Mouse (Mus musculus) forebrain, embryonic 13.5 days (tissue): ENCODE measurements at regions not wholly inside any gene's neighbourhood (a gene's known extent, or its start where the extent isn't known, plus 50 kb on each side); places are given as distances from the start of the nearest gene placed in this dataset.
A peak's percentile ranks its signal among the peaks of the same experiment; 100 is the strongest.

Experiments
- ATAC-seq: fragments of 200-750 bp; cut with Nextera tagmentation; 2 replicates; pipeline ENCODE4 v1.8.0; 2017
- H3K27ac ChIP-seq: fragments of 300-500 bp; sonication (generic); 2 replicates; pipeline ENCODE4 v1.5.1; 2015; ENCODE audit warnings: inconsistent platforms, mild to moderate bottlenecking, moderate library complexity
- H3K27me3 ChIP-seq: fragments of 300-500 bp; sonication (generic); 2 replicates; pipeline ENCODE4 v1.6.1; 2015; ENCODE audit warnings: mild to moderate bottlenecking, inconsistent platforms
- H3K36me3 ChIP-seq: fragments of 300-500 bp; sonication (generic); 2 replicates; pipeline ENCODE4 v1.6.1; 2015; ENCODE audit warnings: mild to moderate bottlenecking, inconsistent platforms; ENCODE audit not compliant: poor library complexity, severe bottlenecking
- H3K4me1 ChIP-seq: fragments of 300-500 bp; sonication (generic); 2 replicates; pipeline ENCODE4 v1.6.1; 2015; ENCODE audit warnings: inconsistent platforms
- H3K4me2 ChIP-seq: fragments of 300-500 bp; sonication (generic); 2 replicates; pipeline ENCODE4 v1.6.1; 2015; ENCODE audit warnings: inconsistent platforms, mild to moderate bottlenecking, moderate library complexity
- H3K4me3 ChIP-seq: fragments of 300-500 bp; sonication (generic); 2 replicates; pipeline ENCODE4 v1.5.1; 2015; ENCODE audit warnings: mild to moderate bottlenecking, inconsistent platforms
- H3K9ac ChIP-seq: fragments of 300-500 bp; sonication (generic); 2 replicates; pipeline ENCODE4 v1.6.1; 2015; ENCODE audit warnings: mild to moderate bottlenecking, inconsistent platforms
- H3K9me3 ChIP-seq: fragments of 300-500 bp; sonication (generic); replicated peaks from 2 replicates; pipeline ENCODE4 v1.6.1; 2016; ENCODE audit warnings: inconsistent platforms
- WGBS: fragments of 180-500 bp; shearing (Covaris S2); methylation state at CpG from one replicate; pipeline ENCODE4 v1.1.7; 2015; 5-methylcytosine and 5-hydroxymethylcytosine counted together

GRCm38 (mm10) chr16:21274012-21274528, 69.5 kb downstream of the Ephb3 start:
- H3K4me3 ChIP-seq: no peak overlapping the region
- no peak overlapping the region for H3K9ac ChIP-seq
- H3K36me3 ChIP-seq: no peaks in the 10 kb centered on the region
- peak overlapping the region; percentile 7; the same call in 1 of the 2 replicates for H3K4me2 ChIP-seq
- H3K27me3 ChIP-seq: no peaks in the 10 kb centered on the region
- no peaks in the 10 kb centered on the region; the same call in 1 of the 2 replicates for H3K9me3 ChIP-seq
- peak overlapping the region; percentile 74 for H3K27ac ChIP-seq
- WGBS: 0% methylated on average over 2 of the region's 2 CpGs
- H3K4me1 ChIP-seq: peaks cover 38% of the 10 kb centered on the region
- peak; percentile 82 for ATAC-seq

DNA sequence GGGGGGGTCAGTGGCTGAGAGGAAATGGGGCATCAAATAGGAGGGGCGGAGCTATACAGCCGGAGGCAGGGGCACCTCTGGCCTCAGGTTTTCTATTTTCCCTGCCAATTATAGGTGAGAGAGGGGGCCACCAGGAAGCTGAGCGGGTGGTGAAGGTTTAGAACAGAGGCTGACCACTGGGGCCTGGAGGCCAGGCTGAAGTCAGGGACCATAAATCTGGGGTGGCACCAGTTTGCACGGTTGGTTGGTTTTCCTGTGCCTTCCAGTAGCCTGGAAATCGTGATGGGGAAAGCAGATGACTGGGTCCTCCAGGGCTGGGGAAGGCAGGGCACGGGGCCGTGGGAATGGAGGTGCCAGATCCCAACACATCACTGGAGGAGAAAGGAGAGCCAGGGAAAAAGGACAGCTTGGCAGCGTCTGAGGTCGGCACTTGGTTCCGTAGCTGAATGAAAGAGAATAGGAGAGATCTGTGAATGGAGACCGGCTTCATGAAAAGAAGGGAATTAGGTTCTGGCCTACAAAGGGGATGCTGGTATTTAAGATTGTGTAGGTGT, 73.3 kb downstream of the Ephb3 start:
- no peak for ATAC-seq
- H3K9me3 ChIP-seq: no peaks in the 10 kb centered on the region; the same call in 1 of the 2 replicates
- 82% methylated on average over 11 of the region's 11 CpGs for WGBS
- peaks cover 19% of the 10 kb centered on the region; the same call in 1 of the 2 replicates for H3K27me3 ChIP-seq
- no peak overlapping the region for H3K27ac ChIP-seq
- no peak overlapping the region for H3K4me3 ChIP-seq
- no peak overlapping the region for H3K9ac ChIP-seq
- H3K36me3 ChIP-seq: no peaks in the 10 kb centered on the region
- H3K4me2 ChIP-seq: no peak overlapping the region
- H3K4me1 ChIP-seq: peaks cover 23% of the 10 kb centered on the region

DNA sequence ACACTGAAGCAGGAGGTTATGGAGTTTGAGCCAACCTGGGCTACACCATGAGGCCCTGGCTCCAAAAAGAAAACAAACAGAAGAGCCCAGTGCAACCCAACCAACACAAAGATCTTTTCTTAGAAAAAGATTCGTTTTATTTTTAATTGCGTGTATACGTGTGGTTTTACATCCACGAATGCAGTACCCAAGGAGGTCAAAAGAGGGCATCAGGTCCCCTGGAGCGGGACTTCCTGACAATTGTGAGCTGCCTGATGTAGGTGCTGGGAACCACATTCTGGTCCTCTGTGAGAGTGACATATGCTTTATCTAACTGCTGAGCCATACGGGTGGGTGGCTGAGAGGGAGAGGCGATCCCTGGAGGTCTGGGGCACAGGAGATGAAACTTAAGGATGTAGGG, 73.8 kb downstream of the Ephb3 start:
- H3K27ac ChIP-seq: no peak overlapping the region
- 96% methylated on average over 7 of the region's 7 CpGs for WGBS
- H3K27me3 ChIP-seq: peaks cover 24% of the 10 kb centered on the region
- no peak overlapping the region for H3K4me3 ChIP-seq
- H3K9ac ChIP-seq: no peak overlapping the region
- H3K4me2 ChIP-seq: no peak overlapping the region
- peaks cover 20% of the 10 kb centered on the region for H3K4me1 ChIP-seq
- no peaks in the 10 kb centered on the region; the same call in 1 of the 2 replicates for H3K9me3 ChIP-seq
- no peak for ATAC-seq
- H3K36me3 ChIP-seq: no peaks in the 10 kb centered on the region

DNA sequence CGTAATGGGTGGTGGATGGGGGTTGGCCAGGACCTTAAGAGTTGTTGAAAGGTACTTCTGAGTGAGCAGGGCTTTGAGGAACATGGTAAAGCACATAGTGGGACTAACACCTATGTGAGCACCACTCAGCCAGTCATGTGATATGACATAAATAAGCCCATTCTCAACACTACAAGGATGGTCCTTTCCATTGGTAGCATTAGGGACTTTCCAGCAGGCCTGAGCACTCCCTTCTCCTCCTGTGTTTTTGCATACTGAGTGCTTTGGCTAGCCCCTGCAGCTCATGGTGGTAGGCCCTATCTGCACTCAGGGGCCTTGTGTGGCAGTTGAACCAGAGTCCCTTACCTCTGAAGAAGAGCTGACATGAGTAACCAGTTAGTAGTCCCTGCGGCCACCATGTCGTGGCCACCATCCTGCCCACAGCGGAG, 75.7 kb downstream of the Ephb3 start:
- no peak for ATAC-seq
- Histone ChIP-seq H3K36me3 (no peaks in the 10 kb centered on the region), H3K4me1 (peaks cover 7% of the 10 kb centered on the region; the same call in 1 of the 2 replicates), H3K4me3 (no peak overlapping the region), H3K27me3 (peaks cover 27% of the 10 kb centered on the region), H3K9me3 (no peaks in the 10 kb centered on the region; the same call in 1 of the 2 replicates), H3K4me2 (no peak overlapping the region), H3K9ac (no peak overlapping the region), H3K27ac (no peak overlapping the region)
- 92% methylated on average over 4 of the region's 4 CpGs for whole genome bisulfite sequencing

- Histone ChIP-seq H3K27me3 (peaks cover 27% of the 10 kb centered on the region), H3K36me3 (no peaks in the 10 kb centered on the region), H3K4me1 (peaks cover 11% of the 10 kb centered on the region), H3K4me3 (no peak overlapping the region), H3K4me2 (no peak overlapping the region), H3K9me3 (no peaks in the 10 kb centered on the region), H3K27ac (no peak overlapping the region), H3K9ac (no peak overlapping the region)
- ATAC-seq: peak; percentile 41; the same call in 1 of the 2 replicates
- WGBS: 17% methylated on average over 12 of the region's 20 CpGs
Observed at GRCm38 (mm10) chr16:21281958-21282730, 77.6 kb downstream of the Ephb3 start.

GRCm38 (mm10) chr16:21286099-21286498, 81.5 kb downstream of the Ephb3 start:
- H3K9me3 ChIP-seq: no peaks in the 10 kb centered on the region; the same call in 1 of the 2 replicates
- WGBS: 45% methylated on average over 4 of the region's 4 CpGs
- H3K27me3 ChIP-seq: peaks cover 19% of the 10 kb centered on the region
- no peak overlapping the region for H3K27ac ChIP-seq
- ATAC-seq: no peak
- H3K9ac ChIP-seq: no peak overlapping the region
- no peak overlapping the region for H3K4me2 ChIP-seq
- H3K4me3 ChIP-seq: no peak overlapping the region
- H3K4me1 ChIP-seq: peaks cover 11% of the 10 kb centered on the region
- no peaks in the 10 kb centered on the region for H3K36me3 ChIP-seq

- Histone ChIP-seq H3K4me1 (peaks cover 7% of the 10 kb centered on the region), H3K27ac (no peak overlapping the region), H3K36me3 (no peaks in the 10 kb centered on the region), H3K4me2 (no peak overlapping the region), H3K27me3 (0 out of 2 replicates have a peak, but pooled peaks cover 4% of the 10 kb centered on the region), H3K9me3 (no peaks in the 10 kb centered on the region; the same call in 1 of the 2 replicates), H3K9ac (no peak overlapping the region), H3K4me3 (no peak overlapping the region)
- 77% methylated on average over 7 of the region's 7 CpGs for WGBS
- ATAC-seq: 0 out of 2 replicates have a peak, but pooled peaks have one; percentile 25
Observed at GRCm38 (mm10) chr16:21289528-21289927, 85.0 kb downstream of the Ephb3 start.

- WGBS: 32% methylated on average over 11 of the region's 11 CpGs
- no peaks in the 10 kb centered on the region for H3K36me3 ChIP-seq
Observed at GRCm38 (mm10) chr16:21293010-21293409, 88.5 kb downstream of the Ephb3 start.

DNA sequence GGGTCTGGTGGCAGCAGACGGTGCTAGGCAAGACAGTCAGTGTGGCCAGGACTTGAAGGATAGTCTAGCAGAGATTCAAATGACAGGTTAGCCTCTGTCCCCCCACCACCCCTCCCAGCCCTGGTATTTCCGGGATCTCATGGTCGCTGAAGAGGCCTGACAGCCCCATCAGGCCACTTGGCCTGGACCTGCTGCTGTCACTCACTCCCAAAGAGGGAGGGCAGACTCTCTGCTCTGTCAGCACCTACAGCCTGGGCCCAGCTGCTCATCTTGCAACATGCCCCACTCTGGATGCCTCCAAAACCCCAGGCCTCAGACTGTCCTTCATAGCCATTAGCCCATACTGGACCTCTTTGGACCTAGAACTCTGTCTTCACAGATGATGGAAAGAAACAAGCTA, 89.0 kb downstream of the Ephb3 start:
- no peaks in the 10 kb centered on the region for H3K36me3 ChIP-seq
- peaks cover 10% of the 10 kb centered on the region; the same call in 1 of the 2 replicates for H3K27me3 ChIP-seq
- ATAC-seq: no peak
- H3K4me1 ChIP-seq: peaks cover 16% of the 10 kb centered on the region
- no peak overlapping the region for H3K9ac ChIP-seq
- no peak overlapping the region for H3K27ac ChIP-seq
- no peak overlapping the region for H3K4me2 ChIP-seq
- 47% methylated on average over 3 of the region's 3 CpGs for WGBS
- H3K4me3 ChIP-seq: no peak overlapping the region
- H3K9me3 ChIP-seq: no peaks in the 10 kb centered on the region; the same call in 1 of the 2 replicates

More at GRCm38 (mm10) chr16:21293010-21293409, 88.5 kb downstream of the Ephb3 start:
- H3K9me3 ChIP-seq: no peaks in the 10 kb centered on the region; the same call in 1 of the 2 replicates
- no peak overlapping the region for H3K4me3 ChIP-seq
- ATAC-seq: no peak
- H3K27ac ChIP-seq: no peak overlapping the region
- H3K4me1 ChIP-seq: peaks cover 16% of the 10 kb centered on the region
- peaks cover 5% of the 10 kb centered on the region; the same call in 1 of the 2 replicates for H3K27me3 ChIP-seq
- no peak overlapping the region for H3K4me2 ChIP-seq
- no peak overlapping the region for H3K9ac ChIP-seq

GRCm38 (mm10) chr16:21294677-21295411, 90.3 kb downstream of the Ephb3 start:
- Histone ChIP-seq H3K36me3 (no peaks in the 10 kb centered on the region), H3K27ac (no peak overlapping the region), H3K4me2 (no peak overlapping the region), H3K9me3 (no peaks in the 10 kb centered on the region), H3K9ac (no peak overlapping the region), H3K4me1 (peaks cover 16% of the 10 kb centered on the region), H3K4me3 (no peak overlapping the region), H3K27me3 (peaks cover 11% of the 10 kb centered on the region; the same call in 1 of the 2 replicates)
- peak; percentile 26; the same call in 1 of the 2 replicates for ATAC-seq
- 38% methylated on average over 9 of the region's 9 CpGs for WGBS

GRCm38 (mm10) chr16:21295956-21296733, 91.6 kb downstream of the Ephb3 start:
- H3K9me3 ChIP-seq: no peaks in the 10 kb centered on the region
- H3K27ac ChIP-seq: no peak overlapping the region
- no peak overlapping the region for H3K9ac ChIP-seq
- H3K36me3 ChIP-seq: no peaks in the 10 kb centered on the region
- peak; percentile 10; the same call in 1 of the 2 replicates for ATAC-seq
- peaks cover 11% of the 10 kb centered on the region; the same call in 1 of the 2 replicates for H3K27me3 ChIP-seq
- H3K4me2 ChIP-seq: no peak overlapping the region
- H3K4me3 ChIP-seq: no peak overlapping the region
- 73% methylated on average over 13 of the region's 13 CpGs for WGBS
- peaks cover 16% of the 10 kb centered on the region for H3K4me1 ChIP-seq
